Mouse (Mus musculus) cerebellum, postnatal 25 days (tissue): ENCODE data around the gene App.

Experiments used
- DNase-seq, 2 experiments: peaks; one replicate each; pipeline ENCODE4 v3.0.0; 2021; ENCODE audit warnings: mixed read lengths in 2 of 2

App gene

GRCm38 (mm10) chr16:85149509-85149871 is 24.1 kb downstream of the App start:
- DNase-seq = no peak

- no peak for DNase-seq
Measured at GRCm38 (mm10) chr16:85148615-85149508, 24.7 kb downstream of the App start.

GRCm38 (mm10) chr16:85147440-85147839 is 26.1 kb downstream of the App start:
- DNase-seq = no peak

GRCm38 (mm10) chr16:85145771-85146178 is 27.8 kb downstream of the App start:
- no peak for DNase-seq

- no peak for DNase-seq
Measured at GRCm38 (mm10) chr16:85145369-85145768, 28.2 kb downstream of the App start.

- no peak for DNase-seq
Measured at GRCm38 (mm10) chr16:85144401-85144800, 29.2 kb downstream of the App start.

GRCm38 (mm10) chr16:85143863-85144262 is 29.7 kb downstream of the App start:
- peak in 1 of 2 experiments; percentile 37 for DNase-seq

GRCm38 (mm10) chr16:85143188-85143587 is 30.4 kb downstream of the App start:
- DNase-seq = no peak

GRCm38 (mm10) chr16:85141404-85141803 is 32.2 kb downstream of the App start:
- DNase-seq = no peak

- peak; percentile 38 to 53 for DNase-seq
Measured at GRCm38 (mm10) chr16:85139178-85139604, 34.4 kb downstream of the App start.

- DNase-seq = peak; percentile 57 to 62
Measured at GRCm38 (mm10) chr16:85137348-85137747, 36.2 kb downstream of the App start.

GRCm38 (mm10) chr16:85136046-85136445 is 37.5 kb downstream of the App start:
- no peak for DNase-seq

- no peak for DNase-seq
Measured at GRCm38 (mm10) chr16:85133468-85133881, 40.1 kb downstream of the App start.

- no peak for DNase-seq
Measured at GRCm38 (mm10) chr16:85133057-85133456, 40.5 kb downstream of the App start.

GRCm38 (mm10) chr16:85132182-85132581 is 41.4 kb downstream of the App start:
- no peak for DNase-seq

- no peak for DNase-seq
Measured at GRCm38 (mm10) chr16:85130861-85131556, 42.6 kb downstream of the App start.

- peak in 1 of 2 experiments; percentile 5 for DNase-seq
Measured at GRCm38 (mm10) chr16:85128693-85129657, 44.6 kb downstream of the App start.

GRCm38 (mm10) chr16:85128347-85128664 is 45.3 kb downstream of the App start:
- DNase-seq = peak; percentile 53 to 55

- DNase-seq = peak; percentile 47 to 53
Measured at GRCm38 (mm10) chr16:85127661-85128346, 45.8 kb downstream of the App start.

GRCm38 (mm10) chr16:85124649-85125048 is 48.9 kb downstream of the App start:
- DNase-seq = no peak

- DNase-seq = no peak
Measured at GRCm38 (mm10) chr16:85121983-85122382, 51.6 kb downstream of the App start.

GRCm38 (mm10) chr16:85118916-85119315 is 54.6 kb downstream of the App start:
- peak in 1 of 2 experiments; percentile 57 for DNase-seq
